Mouse (Mus musculus) intestine, postnatal 0 days (tissue): ENCODE results near the gene Sncg. TPM values are rescaled to one million over a fixed set of nuclear protein-coding genes. Genes with fewer than 3 reads are reported as not detected.

ENCODE experiments used
- ATAC-seq: fragments of 200-750 bp; cut with Nextera tagmentation; 2 replicates; pipeline ENCODE4 v1.8.0; 2017; ENCODE audit warnings: mild to moderate bottlenecking, moderate TSS enrichment, moderate library complexity
- H3K27ac ChIP-seq: fragments of 300-500 bp; sonication (generic); 2 replicates; pipeline ENCODE4 v1.5.1; 2014; ENCODE audit warnings: mild to moderate bottlenecking, low read depth, low read length, moderate library complexity
- H3K27me3 ChIP-seq: fragments of 300-500 bp; sonication (generic); replicated peaks from 2 replicates; pipeline ENCODE4 v1.6.1; 2014; ENCODE audit warnings: low read length, mixed read lengths; ENCODE audit not compliant: control insufficient read depth, insufficient read depth
- H3K36me3 ChIP-seq: fragments of 300-500 bp; sonication (generic); 2 replicates; pipeline ENCODE4 v1.6.1; 2014; ENCODE audit warnings: mild to moderate bottlenecking, moderate library complexity; ENCODE audit not compliant: control insufficient read depth, insufficient read depth
- H3K4me1 ChIP-seq: fragments of 300-500 bp; sonication (generic); replicated peaks from 2 replicates; pipeline ENCODE4 v1.6.1; 2014; ENCODE audit warnings: antibody characterized with exemption, low read length, mixed read lengths; ENCODE audit not compliant: control insufficient read depth, insufficient read depth
- H3K4me2 ChIP-seq: fragments of 300-500 bp; sonication (generic); replicated peaks from 2 replicates; pipeline ENCODE4 v1.6.1; 2014; ENCODE audit warnings: low read depth, mild to moderate bottlenecking, moderate library complexity
- H3K4me3 ChIP-seq: fragments of 300-500 bp; sonication (generic); 2 replicates; pipeline ENCODE4 v1.5.1; 2014; ENCODE audit warnings: low read depth, low read length
- H3K9ac ChIP-seq: fragments of 300-500 bp; sonication (generic); 2 replicates; pipeline ENCODE4 v1.6.1; 2014; ENCODE audit warnings: mild to moderate bottlenecking, low read depth, low read length
- H3K9me3 ChIP-seq: fragments of 300-500 bp; sonication (generic); 2 replicates; pipeline ENCODE4 v1.6.1; 2016; ENCODE audit warnings: mixed run types; ENCODE audit not compliant: control insufficient read depth
- CTCF ChIP-seq: sonication (generic); IDR thresholded peaks from 2 replicates; pipeline ENCODE4 v1.5.1; 2016; ENCODE audit warnings: low read depth, mild to moderate bottlenecking, control low read depth, antibody characterized with exemption, moderate library complexity
- WGBS: fragments of 180-500 bp; shearing (Covaris S2); extraction: QIAGEN DNeasy Blood & Tissue Kit; methylation state at CpG from one replicate; pipeline ENCODE4 v1.1.7; 2014; 5-methylcytosine and 5-hydroxymethylcytosine counted together
- polyA plus RNA-seq: library from polyadenylated mRNA; unstranded; fragments of >200 nt; fragmentation: Nextera tagmentation; extraction: Ambion mirVana; gene quantifications from 2 replicates; pipeline ENCODE4 v1.2.1, GENCODE M21; 2015

Gene Sncg
- polyA plus RNA-seq, 1 experiment from 2014 or later: 28.9 TPM

DNA sequence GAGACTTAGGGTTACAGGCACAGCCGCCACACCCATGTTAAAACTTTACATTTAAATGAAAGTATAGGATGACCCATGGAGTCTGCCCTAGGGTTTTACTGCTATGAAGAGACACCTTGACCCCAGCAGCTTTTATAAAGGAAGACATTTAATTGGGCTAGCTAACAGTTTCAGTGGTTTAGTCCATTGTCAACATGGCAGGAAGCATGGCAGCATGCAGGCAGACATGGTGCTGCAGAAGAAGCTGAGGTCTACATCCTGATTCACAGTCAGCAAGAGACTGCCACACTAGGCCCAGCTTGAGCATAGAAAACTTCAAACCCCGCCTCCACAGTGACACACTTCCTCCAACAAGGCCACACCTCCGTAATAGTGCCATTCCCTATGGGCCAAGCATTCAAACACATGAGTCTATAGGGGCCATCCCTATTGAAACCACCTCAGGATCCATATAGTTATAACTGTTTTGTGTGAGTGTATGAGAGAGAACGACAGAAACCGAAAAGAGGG, 51.0 kb downstream of the Sncg start:
- 95% methylated on average over 5 of the region's 5 CpGs for WGBS
- Histone ChIP-seq H3K4me3 (no peak overlapping the region), H3K9ac (no peak overlapping the region)

More for the DNA sequence above, 51.0 kb downstream of the Sncg start:
- Histone ChIP-seq H3K27ac (no peak overlapping the region), H3K9me3 (no peaks in the 10 kb centered on the region), H3K36me3 (peaks cover 36% of the 10 kb centered on the region), H3K27me3 (no peaks in the 10 kb centered on the region), H3K4me1 (no peaks in the 10 kb centered on the region), H3K4me2 (no peak overlapping the region)
- TF ChIP-seq CTCF: no peak
- no peak for ATAC-seq

Other genes with a start within 250 kb of the Sncg start
- gene Npy4r, start 222.3 kb downstream of the Sncg start, polyA plus RNA-seq: 0.26 and 0.46 TPM in 2 replicates
- 0.13 and 0.17 TPM in 2 replicates for gene Gprin2, start 173.1 kb downstream of the Sncg start, polyA plus RNA-seq
- 1.0 and 1.2 TPM in 2 replicates for gene Syt15, start 155.2 kb downstream of the Sncg start, polyA plus RNA-seq
- gene Shld2, start 64.3 kb downstream of the Sncg start, polyA plus RNA-seq: 3.1 and 3.9 TPM in 2 replicates
- gene Glud1, start 64.1 kb downstream of the Sncg start, polyA plus RNA-seq: 40.8 TPM in 2 replicates
- not detected in 2 replicates for gene Fam25c, start 19.4 kb downstream of the Sncg start, polyA plus RNA-seq
- 5.6 and 5.7 TPM in 2 replicates for gene Mmrn2, start 676 bp upstream of the Sncg start, polyA plus RNA-seq
- 18.8 and 19.3 TPM in 2 replicates for gene Bmpr1a, start 128.6 kb upstream of the Sncg start, polyA plus RNA-seq
- not detected in 2 replicates for gene 9230112D13Rik, start 148.0 kb upstream of the Sncg start, polyA plus RNA-seq
- 15.2 and 16.2 TPM in 2 replicates for gene Ldb3, start 213.9 kb upstream of the Sncg start, polyA plus RNA-seq
- gene Opn4, start 225.4 kb upstream of the Sncg start, polyA plus RNA-seq: 0.26 and 0.69 TPM in 2 replicates